Mouse (Mus musculus) heart, postnatal 36 days (tissue): ENCODE results near the gene Ints3. TPM values are rescaled to one million over a fixed set of nuclear protein-coding genes. Genes with fewer than 3 reads are reported as not detected.

Source experiments
- DNase-seq, 2 experiments: peaks; one replicate each; pipeline ENCODE4 v3.0.0; 2021 to 2022
- intact Hi-C: fragments of 180-260 bp; cut with DNase I; formaldehyde crosslinking; loops from one replicate; pipeline ENCODE4 v1.15.1; 2025
- total RNA-seq, 2 experiments: library from RNA; stranded (reverse); gene quantifications; 2 replicates each; pipeline ENCODE4 v1.2.3; 2021

The Ints3 gene
- total RNA-seq, 2 experiments from 2014 or later, result 23.7 to 27.9 TPM

DNA sequence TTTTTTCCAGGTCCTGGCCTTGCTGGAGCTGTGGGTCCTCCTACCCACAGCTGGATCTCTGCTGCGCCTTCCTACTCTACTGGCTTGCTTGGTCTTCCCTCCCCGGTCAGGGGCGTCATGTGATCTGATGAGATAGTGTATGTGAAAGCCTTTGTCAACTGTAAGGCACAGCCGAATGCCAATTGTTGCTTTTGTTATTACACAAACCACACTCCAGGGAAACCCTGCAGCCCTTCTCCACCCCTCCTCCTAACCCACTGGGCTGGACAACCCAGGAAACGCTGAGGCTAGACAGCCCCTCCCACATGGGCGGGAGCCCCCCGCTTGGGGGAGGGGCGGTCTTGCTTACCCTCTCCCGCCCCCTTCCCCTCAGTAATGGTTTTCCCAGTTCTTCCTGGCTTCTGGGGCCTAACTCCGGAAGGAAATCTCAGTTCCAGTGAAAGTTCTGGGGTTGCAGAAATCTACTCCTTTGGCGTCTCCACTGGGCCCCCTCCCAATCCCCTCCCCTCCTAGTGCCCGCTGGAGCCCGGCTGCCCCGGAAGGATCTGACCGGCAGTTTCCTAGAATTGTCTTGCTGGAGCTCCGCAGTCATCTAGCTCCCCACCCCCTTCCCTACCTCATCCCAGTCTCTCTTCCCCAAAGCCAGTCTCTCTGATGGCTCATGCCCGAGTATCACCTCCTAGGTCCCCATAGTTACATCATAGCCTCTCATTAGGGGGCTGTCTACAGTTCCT lies 13.1 kb upstream of the Ints3 start:
- intact Hi-C loops, result loop anchor here (1.0 to 10.0 kb wide), 3 partner anchors 13 to 582 kb away; partner anchors contain the start of genes Ints3 and Npr1
- peak; percentile 84 to 90 for DNase-seq

DNA sequence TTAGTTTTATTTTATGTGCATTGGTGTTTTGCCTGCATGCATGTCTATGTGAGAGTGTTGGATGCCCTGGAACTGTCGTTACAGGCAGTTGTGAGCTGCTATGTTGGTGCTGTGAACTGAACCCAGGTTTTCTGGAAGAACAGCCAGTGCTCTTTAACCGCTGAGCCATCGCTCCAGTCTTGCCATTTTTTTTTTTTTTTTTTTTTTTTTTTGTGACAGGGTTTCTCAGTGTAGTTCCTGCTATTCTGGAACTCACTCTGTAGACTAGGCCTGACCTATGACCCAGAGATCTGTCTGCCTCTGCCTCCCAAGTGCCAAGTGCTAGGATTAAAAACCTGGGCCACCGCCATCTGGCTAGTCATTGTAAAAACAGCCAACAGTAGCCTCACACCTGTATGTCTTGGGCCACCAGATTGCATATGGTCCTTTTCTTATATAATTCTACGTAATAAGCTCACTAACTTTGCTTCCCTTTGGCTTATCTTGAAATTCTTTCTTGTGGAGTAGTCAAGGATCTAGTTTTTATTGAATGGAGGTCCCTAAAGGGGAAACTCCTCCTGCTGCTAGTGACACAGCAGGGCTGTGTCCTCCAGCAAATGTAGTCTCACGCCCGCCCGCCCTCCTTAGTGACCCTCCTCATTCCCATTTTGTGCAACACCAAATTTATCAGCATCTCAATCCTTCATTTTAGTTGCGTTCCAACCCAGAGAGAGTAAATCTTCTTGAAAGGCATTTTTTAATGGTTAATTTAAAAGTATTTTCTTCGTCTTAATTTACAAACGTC lies 12.2 kb upstream of the Ints3 start:
- intact Hi-C loops, result loop anchor here (1.0 to 10.0 kb wide), 3 partner anchors 12 to 581 kb away; partner anchors contain the start of genes Ints3 and Npr1
- DNase-seq, result peak in 1 of 2 experiments; percentile 15

DNA sequence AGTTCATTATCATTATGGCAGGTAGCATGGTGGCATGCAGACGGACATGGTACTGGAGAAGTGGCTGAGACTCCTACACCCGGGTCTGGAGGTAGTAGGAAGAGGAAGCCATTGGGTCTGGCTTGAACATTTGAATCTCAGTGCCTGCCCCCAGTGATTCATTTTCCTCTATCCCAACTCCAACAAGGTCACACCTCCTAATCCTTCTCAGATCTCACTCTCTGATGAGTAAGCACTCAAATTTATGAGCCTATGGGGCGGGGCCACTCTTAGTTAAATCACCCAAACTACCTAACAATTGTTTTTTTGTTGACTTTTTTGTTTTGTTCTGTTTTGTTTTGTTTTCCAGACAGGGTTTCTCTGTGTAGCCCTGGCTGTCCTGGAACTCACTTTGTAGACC lies 10.6 kb upstream of the Ints3 start:
- intact Hi-C loops, result loop anchor here (2.0 to 10.0 kb wide), 2 partner anchors 31 to 579 kb away; no protein-coding TSS in a partner anchor
- no peak for DNase-seq

DNA sequence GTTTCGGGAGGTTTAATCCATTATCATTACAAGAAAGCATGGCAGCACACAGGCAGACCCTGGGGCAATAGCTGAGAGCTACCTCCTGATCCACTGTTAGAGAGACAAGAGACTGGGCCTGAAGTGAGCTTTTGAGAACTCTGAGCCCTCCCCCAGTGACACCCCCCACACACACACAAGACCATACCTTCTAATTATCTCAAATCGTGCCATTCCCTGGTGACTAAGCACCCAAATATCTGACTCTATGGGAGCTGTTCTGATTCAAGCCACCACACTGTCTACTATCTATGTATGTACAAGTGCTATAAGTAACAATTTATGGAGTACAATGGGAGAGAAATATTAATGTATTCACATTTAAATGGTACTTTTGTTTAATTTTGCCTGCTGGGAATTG lies 7.3 kb upstream of the Ints3 start:
- no peak for DNase-seq
- intact Hi-C loops, result loop anchor here (10.0 kb wide), 1 partner anchor 576 kb away; no protein-coding TSS in a partner anchor

DNA sequence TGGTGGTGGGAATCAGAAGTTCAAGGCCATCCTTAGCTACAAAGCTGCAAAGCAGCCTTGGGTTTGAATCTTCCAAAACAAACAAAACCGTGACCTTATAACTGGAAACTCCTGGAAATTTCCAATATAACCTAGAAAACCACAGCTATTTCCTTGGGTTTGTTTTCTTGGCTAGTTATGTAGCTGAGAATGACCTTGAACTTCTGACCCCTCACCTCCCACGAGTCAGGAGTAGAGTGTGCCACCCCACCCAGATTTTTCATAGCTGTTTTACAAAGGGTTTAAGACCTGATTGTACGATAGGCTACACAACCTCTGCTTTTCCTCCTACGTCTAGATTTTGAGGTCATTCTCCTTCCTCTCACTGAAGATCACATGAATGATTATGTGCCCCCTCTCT lies 3.7 kb upstream of the Ints3 start:
- DNase-seq, result no peak
- intact Hi-C loops, result no loop called here

DNA sequence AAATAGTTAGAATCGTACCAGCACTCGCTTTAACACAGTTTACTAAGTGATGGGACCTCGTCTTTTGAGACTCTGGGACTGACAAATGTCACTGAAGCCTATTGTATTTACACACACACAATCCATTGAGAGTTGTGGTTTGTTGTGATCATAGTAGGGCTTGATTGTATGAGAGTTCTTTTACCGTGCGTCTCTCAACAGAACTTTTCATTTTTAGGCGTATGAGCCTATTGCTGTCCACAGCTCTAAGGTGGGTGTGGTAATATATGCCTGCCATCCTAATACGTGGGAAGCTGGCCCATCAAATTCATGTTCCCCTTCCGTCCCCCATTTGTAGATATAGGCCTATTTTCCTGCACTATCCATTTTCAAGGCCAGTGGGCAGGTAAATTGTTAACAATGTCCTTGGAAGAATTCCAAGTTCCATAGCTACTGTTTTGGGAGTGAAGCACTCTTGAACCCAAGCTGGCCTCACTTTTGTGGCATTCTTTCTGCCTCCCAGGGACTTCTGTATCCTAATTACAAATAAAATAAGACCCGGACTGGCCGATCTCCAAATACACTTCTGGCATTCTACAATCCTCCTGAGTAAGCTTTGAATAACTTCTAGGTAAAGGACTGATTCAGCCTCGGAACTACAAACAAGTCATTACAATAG lies 780 bp upstream of the Ints3 start:
- intact Hi-C loops, result no loop called here
- no peak for DNase-seq

DNA sequence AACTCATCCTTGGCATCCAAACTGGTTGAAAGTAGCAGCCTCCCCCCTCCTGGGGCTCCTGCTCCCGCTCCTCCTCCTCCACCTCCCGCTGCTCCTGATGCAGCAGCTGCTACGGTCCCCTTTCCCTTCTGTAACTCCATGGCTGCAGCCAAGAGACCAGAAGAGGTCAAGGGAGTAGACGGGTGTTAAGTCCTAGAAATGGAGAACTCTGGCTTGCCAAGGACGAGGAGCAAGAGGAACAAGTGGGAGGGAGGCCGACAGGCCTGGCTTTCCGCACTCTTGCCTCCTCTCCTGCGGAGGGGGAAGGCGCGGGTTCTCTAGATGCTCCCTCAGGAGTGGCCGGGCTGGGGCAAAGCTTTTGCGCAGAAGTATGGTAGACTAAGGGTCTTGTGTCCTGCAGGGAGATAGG lies 607 bp downstream of the Ints3 start:
- intact Hi-C loops, result loop anchor here (1.0 kb wide), 2 partner anchors 13 to 32 kb away; partner anchors contain the start of gene Npr1
- DNase-seq, result no peak

DNA sequence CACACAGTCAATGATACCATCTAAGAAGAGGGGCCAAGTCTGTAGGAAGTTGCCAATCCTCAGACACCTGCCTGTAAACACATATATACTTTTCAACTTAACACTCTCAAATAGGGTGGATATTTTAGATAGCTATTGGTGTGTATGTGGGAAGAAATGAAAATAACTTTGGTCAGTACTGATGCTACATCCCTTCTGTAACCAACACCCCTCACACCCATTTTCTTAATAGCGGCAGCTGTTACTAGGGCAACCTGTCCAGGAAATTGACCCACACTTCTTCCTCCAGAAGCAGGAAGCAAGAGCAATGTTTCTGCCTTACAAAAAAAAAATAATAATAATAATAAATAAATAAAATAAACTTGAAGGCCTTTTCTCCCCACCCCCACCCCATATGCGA lies 1.1 kb downstream of the Ints3 start:
- DNase-seq, result no peak
- intact Hi-C loops, result no loop called here

DNA sequence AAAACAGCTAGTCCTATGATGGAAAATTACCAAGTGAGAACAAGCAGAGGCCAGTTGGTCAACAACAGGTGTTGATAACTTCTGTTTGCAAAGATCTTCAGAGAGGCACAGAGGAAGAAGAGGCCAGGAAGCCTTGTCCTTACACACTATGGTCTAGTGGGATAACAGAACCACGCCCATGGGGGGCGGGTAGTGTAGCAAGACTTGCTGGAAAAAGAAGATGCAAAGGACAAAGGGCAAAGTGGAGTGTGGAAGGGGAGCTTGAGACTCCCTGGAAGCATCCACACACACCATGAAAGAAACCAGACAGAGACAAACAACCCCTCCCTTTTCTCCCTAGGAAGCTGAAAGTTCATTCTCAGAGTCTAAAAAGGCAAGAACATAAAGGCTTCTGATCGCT lies 3.8 kb downstream of the Ints3 start:
- intact Hi-C loops, result no loop called here
- DNase-seq, result no peak

DNA sequence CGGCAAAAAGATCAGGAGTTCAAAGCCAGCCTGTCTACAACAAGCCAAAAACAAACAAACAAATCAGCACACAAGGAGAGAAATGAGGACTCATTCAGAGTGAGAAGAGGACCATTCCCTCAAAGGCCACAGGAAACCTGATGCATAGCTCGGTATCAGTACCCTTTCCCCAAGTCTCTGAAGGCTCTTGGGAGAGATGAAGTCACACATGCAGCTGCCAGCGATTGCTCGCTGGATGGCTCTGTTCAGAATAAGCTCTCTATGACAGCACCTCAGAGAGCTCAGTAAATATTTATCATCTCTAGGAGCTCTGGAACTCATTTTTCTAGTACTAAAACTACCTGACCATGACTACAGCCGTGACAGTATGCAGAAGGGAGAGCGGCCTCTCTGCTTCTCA lies 5.2 kb downstream of the Ints3 start:
- intact Hi-C loops, result no loop called here
- DNase-seq, result no peak

DNA sequence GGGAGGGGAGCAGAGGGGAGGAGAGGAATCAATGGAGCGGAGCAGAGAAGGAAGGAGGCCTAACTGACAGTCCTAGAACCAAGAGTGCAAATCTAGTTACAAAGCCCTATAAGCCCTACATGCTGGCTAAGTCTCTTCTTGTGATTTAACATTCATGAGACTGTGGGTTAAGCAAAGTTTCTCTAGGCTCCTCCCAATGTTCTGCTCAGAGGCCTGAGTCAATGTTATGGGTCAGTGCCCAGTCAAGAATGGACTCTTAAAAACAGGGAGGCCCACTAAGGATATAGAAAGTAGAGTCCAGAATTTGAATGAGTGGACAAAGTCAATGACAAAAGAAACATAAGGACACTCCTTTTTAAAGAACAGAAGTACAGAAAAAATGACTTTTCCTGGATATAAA lies 5.8 kb downstream of the Ints3 start:
- DNase-seq, result no peak
- intact Hi-C loops, result no loop called here

DNA sequence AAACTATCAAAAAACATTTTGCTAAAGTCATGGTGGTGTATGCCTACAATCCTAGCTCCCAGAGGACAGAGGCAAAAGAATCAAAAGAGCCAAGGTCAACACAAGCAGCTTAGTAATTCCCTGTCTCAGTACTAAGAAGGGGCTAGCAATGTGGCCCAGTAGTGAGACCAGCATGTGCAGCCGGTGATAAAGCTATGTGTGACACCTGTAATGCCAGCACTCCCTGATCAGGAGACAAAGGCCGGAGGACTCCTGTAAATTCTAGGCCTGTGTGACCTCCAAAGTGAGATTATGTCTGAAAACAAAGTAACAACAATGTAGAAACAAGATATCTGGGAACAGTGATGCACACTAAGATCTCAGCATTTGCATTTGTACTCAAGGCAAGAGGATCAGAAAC lies 7.9 kb downstream of the Ints3 start:
- intact Hi-C loops, result no loop called here
- no peak for DNase-seq

DNA sequence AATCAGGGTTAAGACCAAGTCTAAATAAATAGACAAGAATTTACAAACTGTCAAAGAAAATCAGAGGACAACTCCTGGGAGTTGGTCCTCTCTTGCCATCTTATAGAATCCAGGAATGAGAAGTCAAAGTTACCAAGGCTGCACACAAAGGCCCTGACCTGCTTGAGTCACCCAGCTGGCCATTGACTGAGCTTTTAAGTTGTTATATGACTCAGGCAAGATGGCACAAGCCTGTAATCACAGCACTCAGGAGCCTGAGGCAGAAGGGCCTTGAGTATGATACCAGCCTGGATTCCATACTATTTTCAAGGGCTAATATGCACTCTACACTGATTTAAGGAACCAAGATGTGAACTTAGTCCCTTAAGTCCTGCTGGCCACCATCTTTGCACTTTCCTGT lies 9.9 kb downstream of the Ints3 start:
- DNase-seq, result no peak
- intact Hi-C loops, result no loop called here

DNA sequence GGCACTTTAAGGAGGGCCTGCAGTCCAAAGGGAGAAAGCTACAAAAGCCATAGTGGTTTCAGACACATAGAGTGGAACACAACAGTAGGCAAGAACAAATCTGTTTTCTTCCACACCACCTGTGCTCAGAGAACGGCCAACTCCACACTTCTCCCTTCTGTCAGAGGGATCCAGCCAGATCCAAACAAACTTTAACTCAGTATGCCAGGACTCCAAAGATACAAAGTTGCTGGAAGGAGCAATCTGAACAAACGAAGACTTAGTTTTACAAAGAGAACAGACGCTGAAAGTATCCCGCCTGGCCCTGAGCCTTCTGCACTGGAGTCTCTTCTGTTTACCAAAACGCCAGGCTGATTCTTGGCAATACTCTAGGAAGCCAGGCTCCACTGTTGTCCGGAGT lies 12.7 kb downstream of the Ints3 start:
- intact Hi-C loops, result no loop called here
- no peak for DNase-seq

DNA sequence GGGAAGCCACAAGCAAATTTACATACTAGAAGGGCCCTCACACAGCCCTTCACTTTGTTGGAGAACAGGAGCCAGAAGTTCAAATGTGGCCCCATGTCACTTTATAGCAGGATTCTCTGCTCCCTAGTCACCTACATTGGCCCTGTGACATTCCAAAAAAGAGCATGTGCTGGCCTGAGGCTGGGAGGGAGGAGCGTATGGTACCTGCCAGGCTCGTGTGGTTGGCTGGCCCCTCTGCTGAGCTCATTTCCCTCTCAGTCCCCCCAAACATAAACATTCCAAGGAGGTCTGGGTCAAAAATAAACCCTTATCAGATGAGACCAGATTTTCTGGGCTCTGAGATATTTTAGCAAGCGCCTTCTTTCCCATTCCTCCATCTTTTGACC lies 20.4 kb downstream of the Ints3 start:
- no peak for DNase-seq
- intact Hi-C loops, result loop anchor here (2.0 to 10.0 kb wide), 3 partner anchors 30 to 239 kb away; partner anchors contain the start of genes S100a6 and S100a7a

DNA sequence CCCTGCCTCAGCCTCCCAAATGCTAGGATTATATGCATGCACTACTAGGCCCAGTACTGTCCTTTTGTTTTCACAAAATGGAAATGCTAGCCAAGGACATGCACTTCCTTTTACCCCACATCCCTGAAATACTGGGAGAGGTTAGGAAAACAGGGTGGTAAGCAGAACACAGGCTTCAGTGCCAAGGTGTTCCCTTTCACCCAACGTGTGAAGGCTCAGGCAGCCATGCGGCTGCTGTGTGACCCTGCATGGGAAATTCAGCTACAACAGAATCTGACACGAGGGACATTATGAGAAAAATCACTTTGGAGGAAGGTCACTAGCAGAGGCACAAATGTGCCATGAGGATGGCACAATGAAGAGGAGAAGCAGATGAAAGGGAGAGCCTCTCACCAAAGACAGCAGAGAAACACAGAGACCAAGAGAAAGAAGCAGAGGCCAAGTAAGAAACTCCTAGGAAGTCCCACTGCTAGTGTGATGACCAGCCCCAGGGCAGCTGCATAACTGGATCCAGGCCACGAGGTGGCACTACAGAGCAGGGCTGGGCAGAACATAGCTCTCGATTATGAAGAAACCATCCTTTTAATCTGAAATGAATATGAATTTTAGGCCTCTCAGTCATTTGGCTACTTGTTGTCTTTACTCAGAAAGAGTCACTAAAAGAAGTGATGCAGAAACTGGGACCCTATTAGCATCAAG lies 21.0 kb downstream of the Ints3 start:
- intact Hi-C loops, result loop anchor here (1.0 to 10.0 kb wide), 4 partner anchors 30 to 240 kb away; partner anchors contain the start of genes S100a6 and S100a7a
- peak; percentile 81 to 86 for DNase-seq

DNA sequence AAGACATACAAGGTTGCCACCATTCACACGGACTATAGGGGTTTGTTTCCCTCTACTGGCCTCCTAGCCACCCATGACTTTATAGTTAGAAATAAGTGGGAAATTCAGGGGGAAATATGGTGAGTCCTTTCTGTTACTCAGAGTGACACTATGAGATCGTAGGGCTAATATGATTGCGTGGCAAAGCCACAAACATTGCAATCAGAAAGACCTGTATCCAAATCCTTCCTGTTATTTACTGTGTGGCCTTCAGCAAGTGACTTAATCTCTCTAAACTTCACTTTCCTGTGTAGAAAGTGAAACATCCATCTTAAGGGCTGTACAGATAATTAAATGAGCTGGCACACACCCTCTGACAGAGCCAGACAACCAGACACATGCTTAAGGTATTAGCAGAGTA lies 24.7 kb downstream of the Ints3 start:
- intact Hi-C loops, result no loop called here
- no peak for DNase-seq

DNA sequence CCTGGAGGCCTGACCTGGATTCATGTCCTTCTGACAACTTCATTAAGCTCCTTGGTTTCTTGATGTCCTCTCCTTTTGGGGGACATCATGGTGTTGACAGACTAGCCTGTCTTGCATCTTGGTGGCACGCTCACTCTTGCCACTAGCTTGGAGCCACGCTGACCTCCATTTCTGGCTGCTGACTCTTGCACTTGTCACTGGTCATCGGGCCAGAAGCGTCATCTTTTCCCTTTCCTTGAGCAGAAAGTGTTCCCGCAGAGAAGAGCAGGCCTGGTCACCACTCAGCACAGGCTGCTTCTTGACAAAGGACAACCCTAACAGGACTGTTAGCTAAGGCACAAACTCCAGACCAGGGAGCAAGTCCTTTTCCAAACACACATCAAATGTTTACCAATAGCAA lies 27.0 kb downstream of the Ints3 start:
- intact Hi-C loops, result no loop called here
- no peak for DNase-seq

DNA sequence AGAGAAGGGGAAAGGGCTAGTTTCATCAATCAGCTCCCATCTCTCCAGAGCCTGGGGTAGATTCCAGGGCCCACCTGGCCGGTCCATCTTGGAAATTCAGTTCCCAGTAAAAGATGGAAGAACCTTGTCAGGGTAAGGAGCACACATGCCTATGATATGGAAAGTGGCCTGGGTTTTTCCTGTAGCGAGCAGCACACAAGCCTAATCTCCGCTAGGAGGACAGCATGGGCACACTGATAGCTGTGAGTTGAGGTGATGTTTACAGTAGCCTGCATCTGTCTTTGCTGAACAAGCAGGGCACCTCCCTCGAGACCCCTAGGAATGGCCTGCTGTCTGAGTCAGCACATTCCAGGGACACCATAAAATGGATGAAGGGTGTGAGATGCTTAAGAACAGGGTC lies 28.8 kb downstream of the Ints3 start:
- intact Hi-C loops, result no loop called here
- DNase-seq, result no peak

DNA sequence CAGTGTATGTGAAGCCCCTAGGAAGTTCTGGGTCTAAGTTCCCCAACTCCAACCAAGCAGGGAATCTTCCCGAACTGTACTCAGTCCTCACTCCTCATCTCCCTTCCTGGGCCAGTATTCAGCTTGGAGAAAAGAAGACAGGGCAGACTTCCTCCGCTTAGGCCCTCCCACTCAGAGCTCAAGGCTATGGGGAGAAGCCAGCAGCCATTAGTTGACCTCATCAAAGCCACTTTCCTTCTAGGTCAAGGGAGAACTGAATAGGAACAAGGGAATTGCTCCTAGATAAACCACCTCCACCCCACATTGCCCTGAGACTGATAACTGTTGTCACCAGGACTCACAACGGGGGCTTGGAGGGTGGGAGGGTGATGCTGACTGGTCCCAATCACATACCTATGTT lies 29.3 kb downstream of the Ints3 start:
- no peak for DNase-seq
- intact Hi-C loops, result no loop called here

DNA sequence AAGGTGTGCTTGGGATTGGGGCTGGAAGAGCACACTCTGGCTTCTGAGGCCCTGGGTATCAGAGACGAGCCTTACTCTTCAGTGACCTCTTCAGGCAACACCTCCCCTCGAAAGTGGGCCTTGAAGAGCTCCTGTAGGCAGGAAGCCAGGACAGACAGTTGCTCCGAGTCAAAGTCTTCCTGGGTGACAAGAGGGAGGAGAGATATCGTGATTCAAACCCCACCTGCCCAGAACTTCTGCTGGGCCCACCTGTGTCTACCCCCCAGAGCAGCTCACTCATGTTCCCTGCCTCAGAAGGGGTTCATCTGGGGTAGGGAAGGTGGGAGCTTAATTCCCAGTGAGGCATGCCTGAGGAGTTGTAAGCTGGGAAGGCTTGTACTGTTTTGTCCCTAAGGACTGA lies 32.4 kb downstream of the Ints3 start:
- DNase-seq, result no peak
- intact Hi-C loops, result no loop called here
